Mouse (Mus musculus): ENCODE results near the gene Pald1. TPM values are rescaled to one million over a fixed set of nuclear protein-coding genes. Genes with fewer than 3 reads are reported as not detected.

The Pald1 gene
- polyA plus RNA-seq (2016; fragmentation: Nextera tagmentation; extraction: Ambion mirVana) = 35.8 and 36.1 TPM in 2 replicates

DNA sequence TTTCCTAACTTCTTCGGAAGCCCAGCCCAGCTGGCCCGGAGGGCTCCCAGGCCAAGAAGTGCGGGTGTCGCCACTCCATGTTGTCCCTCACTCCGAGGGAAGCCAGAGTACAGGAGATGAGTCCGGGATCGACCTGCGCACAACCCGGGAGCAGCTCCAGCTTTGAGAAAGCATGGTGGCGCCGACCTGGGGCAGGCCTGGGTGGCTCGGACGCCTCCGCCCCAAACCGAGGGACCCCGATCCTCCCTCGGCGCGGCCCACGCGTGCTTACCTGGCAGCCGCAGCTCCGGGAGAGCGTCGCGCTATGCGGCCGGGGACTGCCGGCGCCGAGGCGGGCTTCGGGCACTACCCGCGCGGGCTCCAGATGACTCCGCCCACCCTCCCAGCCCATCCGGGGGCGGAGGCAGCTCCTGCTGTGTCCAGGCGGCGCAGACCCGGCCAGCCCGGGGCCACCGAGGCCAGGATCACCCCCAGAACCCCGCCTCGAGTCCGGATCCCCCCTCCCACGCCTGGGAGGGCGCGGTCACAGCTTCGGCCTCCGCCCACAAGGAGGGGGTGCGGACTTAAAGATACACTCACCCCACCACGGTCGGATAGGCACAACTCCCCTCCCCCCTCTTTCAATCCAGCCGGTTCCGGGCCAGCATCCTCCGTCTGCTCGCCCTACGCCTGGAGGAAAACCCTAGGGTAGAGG lies at the start of gene Pald1:
Gene Pald1 (minus strand): TSS at position 510 of the 694 bp plus-strand sequence.
- H3K27ac ChIP-seq (replicated peaks) = peak within 1 kb of the TSS; percentile 88
- peaks cover 54% of the 10 kb centered on the region for H3K27me3 ChIP-seq (ENCODE audit: low read depth, poor library complexity, severe bottlenecking)
- under 1% methylated on average over 60 of the region's 60 CpGs for WGBS
- H3K4me1 ChIP-seq = peaks cover 58% of the 10 kb centered on the region
- DNase-seq (ENCODE audit: low spot score) = peak; percentile 87
- no peaks in the 10 kb centered on the region for H3K36me3 ChIP-seq
- peak within 1 kb of the TSS; percentile 74 for H3K4me3 ChIP-seq
- H3K9me3 ChIP-seq (replicated peaks) = no peaks in the 10 kb centered on the region

DNA sequence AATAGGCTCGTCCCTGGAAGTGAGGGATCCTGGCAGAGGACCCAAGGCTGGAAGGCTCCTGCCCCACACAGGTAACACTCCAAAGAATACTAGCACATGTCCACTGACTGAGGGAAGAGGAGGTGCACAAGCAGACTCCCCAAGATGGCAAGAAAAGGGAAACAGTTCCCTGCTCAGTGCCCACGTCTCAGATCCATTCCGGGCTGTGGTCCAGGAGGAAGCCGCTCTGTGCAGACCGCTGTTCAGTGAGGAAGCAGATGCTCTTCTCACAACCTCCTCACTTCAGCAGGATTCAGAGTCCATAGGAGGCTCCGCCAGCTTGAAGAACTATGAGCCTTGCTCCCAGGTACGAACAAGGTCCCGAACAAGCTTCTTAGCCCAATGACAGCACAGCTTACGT lies 48.0 kb upstream of the Pald1 start:
- Histone ChIP-seq H3K4me1 (no peaks in the 10 kb centered on the region), H3K36me3 (peaks cover 79% of the 10 kb centered on the region), H3K27ac (replicated peaks) (no peak overlapping the region), H3K27me3 (ENCODE audit: low read depth, poor library complexity, severe bottlenecking) (no peaks in the 10 kb centered on the region), H3K4me3 (no peak overlapping the region), H3K9me3 (replicated peaks) (no peaks in the 10 kb centered on the region)
- DNase-seq (ENCODE audit: low spot score) = no peak
- 96% methylated on average over 9 of the region's 9 CpGs for WGBS

DNA sequence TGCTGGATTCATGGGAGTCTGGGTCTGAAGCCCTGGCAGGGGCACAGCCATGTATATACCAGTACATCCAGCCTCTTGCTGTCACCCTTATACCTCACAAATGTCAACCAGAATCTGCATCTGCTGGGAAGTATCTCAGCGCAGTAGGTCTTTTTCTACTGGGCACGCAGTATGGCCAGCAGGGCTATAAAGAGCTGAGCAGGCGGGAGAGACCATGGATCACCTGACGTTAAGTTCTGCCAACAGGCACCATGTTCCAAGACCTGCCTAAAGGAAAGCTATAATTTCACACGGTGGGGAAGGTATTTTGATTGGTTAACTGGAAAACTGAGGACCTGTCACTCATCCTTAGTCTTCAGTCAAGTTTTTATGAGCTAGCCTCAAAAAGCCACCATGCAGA lies 45.7 kb upstream of the Pald1 start:
- Histone ChIP-seq H3K9me3 (replicated peaks) (no peaks in the 10 kb centered on the region), H3K36me3 (peaks cover 56% of the 10 kb centered on the region), H3K27me3 (ENCODE audit: low read depth, poor library complexity, severe bottlenecking) (no peaks in the 10 kb centered on the region), H3K27ac (replicated peaks) (no peak overlapping the region), H3K4me1 (peaks cover 9% of the 10 kb centered on the region), H3K4me3 (no peak overlapping the region)
- WGBS = 89% methylated on average over 5 of the region's 5 CpGs
- DNase-seq (ENCODE audit: low spot score) = no peak

DNA sequence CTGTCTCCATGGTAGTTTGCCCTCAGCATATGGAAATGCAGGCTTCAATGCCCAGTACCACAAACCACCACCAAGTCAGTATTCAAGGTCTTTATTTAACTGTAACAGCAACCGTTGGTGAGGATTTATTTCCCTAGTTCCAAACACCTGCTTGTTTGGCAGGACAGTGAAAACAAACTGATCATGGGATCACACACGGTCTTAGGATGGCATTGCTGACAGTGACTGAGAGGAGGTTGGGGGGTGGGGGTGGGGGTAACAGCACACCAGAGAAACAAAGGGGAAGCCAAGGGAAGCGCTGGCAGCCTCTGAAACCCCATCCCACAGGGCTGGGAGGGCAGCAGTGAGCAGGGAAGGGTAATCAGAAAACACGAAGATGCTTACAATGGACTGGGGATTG lies 45.1 kb upstream of the Pald1 start:
- 74% methylated on average over 4 of the region's 4 CpGs for WGBS
- H3K4me1 ChIP-seq = peaks cover 12% of the 10 kb centered on the region
- H3K36me3 ChIP-seq = peaks cover 50% of the 10 kb centered on the region
- no peak overlapping the region for H3K27ac ChIP-seq (replicated peaks)
- H3K9me3 ChIP-seq (replicated peaks) = no peaks in the 10 kb centered on the region
- 0 out of 2 replicates have a peak, but pooled peaks cover under 1% of the 10 kb centered on the region for H3K27me3 ChIP-seq (ENCODE audit: low read depth, poor library complexity, severe bottlenecking)
- no peak for DNase-seq (ENCODE audit: low spot score)
- H3K4me3 ChIP-seq = no peak overlapping the region

DNA sequence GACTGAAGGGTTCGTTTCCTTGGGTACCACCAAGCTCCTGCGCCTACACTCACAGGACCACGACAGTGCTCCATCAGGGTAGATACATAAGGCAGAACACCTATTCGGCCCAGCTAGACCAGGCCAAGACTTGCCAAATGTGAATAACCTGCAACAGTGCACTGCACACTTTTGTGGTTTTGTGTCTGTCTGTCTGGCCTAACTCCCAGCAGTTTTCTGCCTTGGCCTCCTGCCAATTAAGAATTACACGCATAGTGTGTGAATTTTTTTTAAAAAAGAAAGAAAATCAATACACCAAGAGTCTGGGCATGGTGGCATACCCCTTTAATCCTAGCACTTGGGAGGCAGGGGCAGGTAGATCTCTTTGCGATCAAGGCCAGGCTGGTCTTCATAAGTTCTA lies 44.6 kb upstream of the Pald1 start:
- no peaks in the 10 kb centered on the region for H3K9me3 ChIP-seq (replicated peaks)
- peaks cover 45% of the 10 kb centered on the region for H3K36me3 ChIP-seq
- peaks cover 16% of the 10 kb centered on the region for H3K4me1 ChIP-seq
- DNase-seq (ENCODE audit: low spot score) = no peak
- H3K27ac ChIP-seq (replicated peaks) = no peak overlapping the region
- no peak overlapping the region for H3K4me3 ChIP-seq
- peaks cover 5% of the 10 kb centered on the region; the same call in 1 of the 2 replicates for H3K27me3 ChIP-seq (ENCODE audit: low read depth, poor library complexity, severe bottlenecking)
- 95% methylated on average over 6 of the region's 6 CpGs for WGBS

DNA sequence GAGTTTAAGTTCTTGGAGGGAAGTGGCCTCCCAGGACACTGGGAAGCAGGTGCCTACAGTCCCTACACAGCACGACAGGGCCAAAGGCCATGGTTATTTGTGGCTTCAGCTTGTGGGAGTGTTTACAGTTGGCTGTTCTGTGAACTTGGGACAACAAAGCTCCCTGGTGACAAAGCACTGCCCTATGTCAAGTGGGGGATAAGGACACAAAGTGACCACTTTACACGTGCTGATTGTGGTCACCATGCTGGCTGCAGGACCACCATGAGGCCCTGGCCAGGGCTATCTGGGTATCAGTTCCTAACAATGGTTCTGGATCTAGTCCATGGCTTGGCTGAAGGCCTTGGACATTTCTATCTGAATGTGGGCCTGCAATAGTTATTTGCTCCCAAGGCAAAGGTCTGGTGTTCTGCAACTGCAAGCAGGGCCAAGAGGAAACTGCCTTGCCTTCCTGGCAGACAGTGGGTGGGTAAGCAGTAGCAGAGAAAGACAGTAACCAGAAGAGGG lies 43.0 kb upstream of the Pald1 start:
- Histone ChIP-seq H3K27ac (replicated peaks) (no peak overlapping the region), H3K36me3 (peaks cover 29% of the 10 kb centered on the region), H3K9me3 (replicated peaks) (no peaks in the 10 kb centered on the region), H3K4me1 (peaks cover 16% of the 10 kb centered on the region), H3K27me3 (ENCODE audit: low read depth, poor library complexity, severe bottlenecking) (peaks cover 8% of the 10 kb centered on the region; the same call in 1 of the 2 replicates), H3K4me3 (no peak overlapping the region)
- 65% methylated on average over 2 of the region's 2 CpGs for WGBS
- DNase-seq (ENCODE audit: low spot score) = no peak

DNA sequence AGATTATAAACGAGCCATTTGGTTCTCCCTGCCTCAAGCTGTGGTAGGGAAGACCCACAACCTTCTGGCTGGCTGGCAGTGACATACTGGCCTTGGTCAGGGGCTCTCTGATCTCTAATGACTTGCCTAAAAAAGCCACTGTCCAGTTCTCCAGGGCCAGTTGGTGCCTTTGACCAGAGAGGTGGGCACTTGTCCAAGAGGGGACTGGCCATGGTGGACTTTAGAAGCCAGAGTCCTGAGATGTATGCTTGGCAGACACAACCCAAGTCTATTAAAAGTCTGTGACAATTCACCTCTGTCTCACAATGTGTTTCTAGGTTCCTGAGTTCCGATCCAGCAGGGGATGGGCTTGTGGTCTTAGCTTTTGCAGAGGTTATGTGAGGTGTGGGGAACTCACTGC lies 41.7 kb upstream of the Pald1 start:
- H3K27me3 ChIP-seq (ENCODE audit: low read depth, poor library complexity, severe bottlenecking) = peaks cover 21% of the 10 kb centered on the region
- no peak overlapping the region for H3K27ac ChIP-seq (replicated peaks)
- peaks cover 16% of the 10 kb centered on the region for H3K36me3 ChIP-seq
- no peak overlapping the region for H3K4me3 ChIP-seq
- peaks cover 16% of the 10 kb centered on the region for H3K4me1 ChIP-seq
- DNase-seq (ENCODE audit: low spot score) = no peak
- H3K9me3 ChIP-seq (replicated peaks) = no peaks in the 10 kb centered on the region
- WGBS = 69% methylated on average over 2 of the region's 2 CpGs

DNA sequence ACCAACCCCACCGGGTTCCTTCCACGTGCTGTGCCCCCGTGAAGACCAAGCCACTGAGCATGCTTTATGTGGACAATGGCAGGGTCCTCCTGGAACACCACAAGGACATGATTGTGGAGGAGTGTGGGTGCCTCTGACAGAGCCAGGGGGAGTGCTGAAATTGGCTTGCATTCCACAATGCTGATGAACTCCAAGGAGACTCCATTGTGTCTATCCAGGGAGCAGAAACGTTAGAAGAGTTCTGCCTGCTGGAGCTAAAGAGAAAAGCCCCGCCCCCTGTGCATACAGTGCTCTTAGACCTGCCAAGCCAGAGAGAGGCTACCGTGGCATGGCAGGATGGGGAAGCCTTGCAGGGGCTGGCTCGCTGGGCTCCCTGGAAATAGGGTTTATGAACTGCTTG lies 41.2 kb upstream of the Pald1 start:
- Histone ChIP-seq H3K4me3 (no peak overlapping the region), H3K27ac (replicated peaks) (no peak overlapping the region), H3K36me3 (peaks cover 11% of the 10 kb centered on the region), H3K27me3 (ENCODE audit: low read depth, poor library complexity, severe bottlenecking) (peaks cover 26% of the 10 kb centered on the region), H3K9me3 (replicated peaks) (no peaks in the 10 kb centered on the region), H3K4me1 (peaks cover 16% of the 10 kb centered on the region)
- no peak for DNase-seq (ENCODE audit: low spot score)
- WGBS = 48% methylated on average over 7 of the region's 7 CpGs

DNA sequence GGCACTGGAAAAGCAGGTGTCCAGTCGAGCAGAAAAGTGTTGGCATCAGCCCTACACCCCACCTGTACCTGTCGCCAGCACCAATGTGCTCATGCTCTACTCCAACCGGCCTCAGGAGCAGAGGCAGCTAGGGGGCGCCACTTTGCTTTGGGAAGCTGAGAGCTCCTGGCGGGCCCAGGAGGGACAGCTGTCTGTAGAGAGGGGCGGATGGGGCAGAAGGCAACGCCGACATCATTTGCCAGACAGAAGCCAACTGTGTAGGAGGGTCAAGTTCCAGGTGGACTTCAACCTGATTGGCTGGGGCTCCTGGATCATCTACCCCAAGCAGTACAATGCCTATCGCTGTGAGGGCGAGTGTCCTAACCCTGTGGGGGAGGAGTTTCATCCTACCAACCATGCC lies 40.0 kb upstream of the Pald1 start:
- H3K4me1 ChIP-seq = peaks cover 27% of the 10 kb centered on the region
- no peaks in the 10 kb centered on the region for H3K9me3 ChIP-seq (replicated peaks)
- H3K27me3 ChIP-seq (ENCODE audit: low read depth, poor library complexity, severe bottlenecking) = peaks cover 39% of the 10 kb centered on the region
- DNase-seq (ENCODE audit: low spot score) = no peak
- no peaks in the 10 kb centered on the region for H3K36me3 ChIP-seq
- WGBS = 45% methylated on average over 10 of the region's 10 CpGs
- no peak overlapping the region for H3K4me3 ChIP-seq
- no peak overlapping the region for H3K27ac ChIP-seq (replicated peaks)

DNA sequence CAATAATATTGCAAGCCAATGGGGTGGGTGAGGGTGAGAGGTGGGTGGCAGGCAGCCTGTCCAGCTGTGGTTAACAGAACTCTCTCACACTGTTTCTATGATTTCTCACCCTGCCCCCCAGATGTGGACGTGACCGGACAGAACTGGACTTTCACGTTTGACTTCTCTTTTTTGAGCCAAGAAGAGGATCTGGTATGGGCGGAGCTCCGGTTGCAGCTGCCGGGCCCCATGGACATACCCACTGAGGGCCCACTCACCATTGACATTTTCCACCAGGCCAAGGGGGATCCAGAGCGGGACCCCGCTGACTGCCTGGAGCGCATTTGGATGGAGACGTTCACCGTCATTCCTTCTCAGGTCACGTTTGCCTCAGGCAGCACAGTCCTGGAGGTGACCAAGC lies 39.5 kb upstream of the Pald1 start:
- Histone ChIP-seq H3K9me3 (replicated peaks) (no peaks in the 10 kb centered on the region), H3K4me1 (peaks cover 31% of the 10 kb centered on the region), H3K4me3 (no peak overlapping the region), H3K36me3 (no peaks in the 10 kb centered on the region), H3K27me3 (ENCODE audit: low read depth, poor library complexity, severe bottlenecking) (peaks cover 43% of the 10 kb centered on the region), H3K27ac (replicated peaks) (no peak overlapping the region)
- WGBS = 94% methylated on average over 12 of the region's 12 CpGs
- no peak for DNase-seq (ENCODE audit: low spot score)

DNA sequence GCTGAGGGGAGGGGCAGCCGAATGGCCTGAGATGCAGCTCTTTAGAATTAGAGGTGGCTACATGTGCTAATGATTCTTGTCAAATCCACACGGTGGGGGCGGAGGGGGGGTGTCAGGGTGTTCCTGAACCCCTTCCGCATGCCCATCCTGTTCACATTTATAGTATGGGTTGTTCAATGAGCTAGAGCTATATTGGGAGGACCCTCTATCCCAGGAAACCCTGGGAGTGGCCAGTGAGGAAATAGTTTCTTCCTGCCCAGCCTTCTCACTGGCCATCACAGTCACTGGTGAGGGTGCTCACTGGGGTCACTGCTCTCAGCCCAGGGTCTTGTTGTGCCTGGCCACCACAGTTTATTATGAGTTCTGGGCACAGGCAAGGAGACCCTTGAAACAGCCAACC lies 36.7 kb upstream of the Pald1 start:
- H3K4me3 ChIP-seq = no peak overlapping the region
- H3K27ac ChIP-seq (replicated peaks) = no peak overlapping the region
- no peaks in the 10 kb centered on the region for H3K9me3 ChIP-seq (replicated peaks)
- peaks cover 40% of the 10 kb centered on the region for H3K4me1 ChIP-seq
- H3K27me3 ChIP-seq (ENCODE audit: low read depth, poor library complexity, severe bottlenecking) = peaks cover 71% of the 10 kb centered on the region
- no peaks in the 10 kb centered on the region for H3K36me3 ChIP-seq
- WGBS = 72% methylated on average over 4 of the region's 4 CpGs
- no peak for DNase-seq (ENCODE audit: low spot score)

DNA sequence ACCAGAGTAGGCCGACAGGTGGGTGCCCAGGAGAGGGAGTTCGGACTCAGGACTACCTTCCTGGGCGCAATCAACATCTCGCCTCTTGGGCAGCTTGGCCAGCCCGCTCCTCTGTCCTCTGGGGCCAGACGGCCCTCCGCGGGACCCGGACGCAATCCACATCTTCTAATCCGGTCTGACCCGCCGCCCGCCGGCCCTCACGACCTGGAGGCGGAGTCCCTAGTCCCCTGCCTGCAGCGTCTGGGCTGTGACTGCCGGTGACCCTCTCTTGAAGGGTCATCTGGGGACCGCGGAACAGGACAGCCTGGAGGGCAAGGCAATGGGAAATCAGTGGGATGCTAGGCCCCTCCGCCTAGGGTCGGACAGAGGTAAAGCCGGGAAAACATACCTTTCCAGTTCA lies 35.8 kb upstream of the Pald1 start:
- Histone ChIP-seq H3K27me3 (ENCODE audit: low read depth, poor library complexity, severe bottlenecking) (peaks cover 76% of the 10 kb centered on the region), H3K4me1 (peaks cover 33% of the 10 kb centered on the region), H3K4me3 (peak overlapping the region; percentile 59), H3K9me3 (replicated peaks) (no peaks in the 10 kb centered on the region), H3K27ac (replicated peaks) (no peak overlapping the region; the same call in 1 of the 2 replicates), H3K36me3 (no peaks in the 10 kb centered on the region)
- WGBS = 6% methylated on average over 24 of the region's 24 CpGs
- DNase-seq (ENCODE audit: low spot score) = peak; percentile 40

DNA sequence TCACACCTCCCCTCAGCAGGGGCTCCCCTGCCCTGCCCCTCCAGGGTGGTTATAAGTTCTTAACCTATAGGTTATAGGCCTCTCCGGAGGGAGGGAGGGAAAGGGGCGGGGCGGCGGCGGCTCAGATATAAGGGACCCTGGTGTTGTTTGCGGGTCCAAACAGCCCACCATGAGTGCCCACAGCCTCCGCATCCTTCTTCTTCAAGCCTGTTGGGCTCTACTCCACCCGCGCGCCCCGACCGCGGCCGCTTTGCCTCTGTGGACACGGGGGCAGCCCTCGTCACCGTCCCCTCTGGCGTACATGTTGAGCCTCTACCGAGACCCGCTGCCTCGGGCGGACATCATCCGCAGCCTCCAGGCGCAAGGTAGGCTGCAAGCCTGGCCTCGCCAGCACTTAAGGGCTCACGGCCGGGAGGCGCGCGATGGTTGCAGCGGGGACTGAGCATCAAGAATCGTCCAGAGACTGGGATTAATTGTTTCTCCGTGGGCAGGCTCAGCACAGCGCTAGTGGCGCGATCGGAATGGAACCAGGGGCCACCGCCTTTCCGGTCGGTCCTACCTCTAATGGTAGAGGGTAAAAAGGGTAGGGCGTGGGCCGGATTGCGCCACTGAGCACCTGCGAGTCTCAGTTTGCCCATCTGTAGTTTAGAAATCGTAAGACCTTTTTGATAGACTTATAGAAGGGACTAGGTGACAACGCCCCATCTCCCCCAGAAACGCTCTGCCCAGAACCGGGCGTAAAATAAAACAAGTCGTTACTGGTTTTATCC lies 35.0 kb upstream of the Pald1 start:
- Histone ChIP-seq H3K36me3 (no peaks in the 10 kb centered on the region), H3K4me1 (peaks cover 33% of the 10 kb centered on the region), H3K27me3 (ENCODE audit: low read depth, poor library complexity, severe bottlenecking) (peaks cover 75% of the 10 kb centered on the region), H3K4me3 (peak overlapping the region; percentile 59), H3K9me3 (replicated peaks) (no peaks in the 10 kb centered on the region), H3K27ac (replicated peaks) (no peak overlapping the region; the same call in 1 of the 2 replicates)
- WGBS = 3% methylated on average over 49 of the region's 50 CpGs
- peak; percentile 56 for DNase-seq (ENCODE audit: low spot score)

Data from midbrain, embryonic 10.5 days (tissue).